Mouse (Mus musculus) kidney, postnatal 4 days (tissue): ENCODE results near the gene Hemk1.
A peak's percentile ranks its signal among the peaks of the same experiment; 100 is the strongest.

ENCODE experiments used
- DNase-seq, 2 experiments: peaks; one replicate each; pipeline ENCODE4 v3.0.0; 2021; ENCODE audit warnings: mixed read lengths in 2 of 2

The Hemk1 gene

DNA sequence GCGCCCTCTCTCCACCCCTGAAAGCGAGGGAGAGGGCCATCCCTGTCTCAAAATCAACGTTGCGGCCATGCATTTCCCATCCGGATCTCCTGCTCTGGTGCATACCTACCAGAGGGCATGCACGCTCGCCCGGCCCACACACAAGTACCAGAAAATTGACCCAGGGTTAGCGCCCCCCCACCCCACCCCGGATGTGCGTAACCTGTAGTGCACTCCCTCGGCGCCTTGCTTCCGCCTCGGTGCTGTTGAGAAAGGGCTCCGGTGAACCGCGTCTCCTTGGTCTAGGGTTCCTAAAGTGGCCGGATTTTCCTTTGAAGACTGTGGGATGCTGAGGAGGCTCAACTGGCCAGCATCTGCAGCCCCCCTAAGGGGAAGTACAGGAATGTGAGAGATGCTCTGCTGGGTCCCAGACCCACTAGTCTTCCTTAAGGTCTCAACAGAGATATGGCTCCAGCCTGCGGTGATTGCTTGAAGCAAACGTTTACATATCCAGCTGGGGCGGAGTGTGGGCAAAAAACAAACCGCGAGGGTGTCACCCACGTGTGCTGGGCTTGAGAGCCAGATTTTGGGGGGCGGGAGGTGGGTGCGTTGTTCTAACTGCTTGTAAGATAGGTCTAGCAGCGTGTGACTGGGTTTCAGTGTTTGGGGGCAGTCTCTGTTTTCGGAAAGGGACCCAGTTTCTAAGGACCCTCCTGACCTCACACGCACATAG lies at the start of gene Hemk1:
TSS of gene Hemk1 (minus strand) at position 179 of the 712 bp plus-strand sequence.
- DNase-seq, result peak; percentile 83 to 89

DNA sequence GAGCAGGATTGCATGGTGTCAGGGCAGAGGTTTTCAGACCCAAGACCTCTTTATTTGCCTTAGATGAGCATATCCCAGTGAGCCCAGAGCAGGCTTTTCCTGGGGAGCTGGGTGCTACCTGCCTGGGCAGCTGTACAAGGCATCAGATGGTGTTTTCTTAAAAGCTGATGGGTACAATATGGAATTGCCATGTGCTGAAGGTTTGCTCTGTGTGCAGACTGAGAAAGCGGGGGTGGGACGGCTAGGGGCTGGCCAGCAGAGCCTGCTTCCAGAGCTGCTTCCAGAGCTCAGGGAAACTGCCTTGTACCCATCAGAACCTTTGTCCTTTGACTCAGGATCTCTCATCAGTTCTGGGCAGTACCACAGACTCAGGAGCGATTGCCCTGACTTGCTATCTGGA lies 49.6 kb upstream of the Hemk1 start:
- DNase-seq, result no peak

DNA sequence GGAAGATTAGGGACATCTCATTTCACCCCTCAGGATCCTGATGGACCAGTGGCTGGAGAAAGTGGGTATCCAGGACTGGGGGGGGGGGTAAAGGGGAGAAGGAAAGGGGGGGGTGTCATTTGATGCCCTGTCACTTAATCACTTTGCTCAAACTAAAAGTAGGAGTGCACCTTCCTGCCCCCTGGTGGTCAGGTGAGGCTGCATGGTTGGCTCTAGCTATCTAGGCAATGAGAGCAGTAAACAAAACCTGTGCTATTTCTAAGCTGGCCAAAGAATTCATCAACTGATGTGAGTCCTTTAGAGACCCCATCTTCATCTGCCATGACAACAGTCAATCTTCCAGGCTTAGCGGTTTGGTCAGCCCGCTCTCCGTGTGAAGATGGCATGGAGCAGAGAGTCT lies 48.6 kb upstream of the Hemk1 start:
- DNase-seq, result peak; percentile 69 to 74

DNA sequence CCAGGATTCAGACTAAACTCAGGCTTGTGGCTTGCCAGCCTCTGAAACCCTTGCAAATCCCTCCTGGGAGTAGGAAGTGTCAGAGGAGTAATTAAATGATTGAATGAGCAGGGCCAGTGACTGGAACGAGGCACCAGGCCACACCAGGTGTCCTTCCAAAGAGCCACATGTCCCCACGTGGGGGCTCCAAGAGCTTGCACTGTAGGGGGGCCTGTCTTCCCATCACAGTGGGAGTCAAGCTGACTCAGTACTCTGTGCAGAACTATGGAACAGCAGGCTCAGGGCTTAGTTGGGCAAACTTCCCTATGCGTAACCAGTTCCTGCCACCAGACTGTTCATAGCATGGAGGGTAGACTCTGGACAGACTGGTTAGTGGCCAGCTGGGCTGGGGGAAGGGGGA lies 46.2 kb upstream of the Hemk1 start:
- DNase-seq, result peak; percentile 30 to 50

DNA sequence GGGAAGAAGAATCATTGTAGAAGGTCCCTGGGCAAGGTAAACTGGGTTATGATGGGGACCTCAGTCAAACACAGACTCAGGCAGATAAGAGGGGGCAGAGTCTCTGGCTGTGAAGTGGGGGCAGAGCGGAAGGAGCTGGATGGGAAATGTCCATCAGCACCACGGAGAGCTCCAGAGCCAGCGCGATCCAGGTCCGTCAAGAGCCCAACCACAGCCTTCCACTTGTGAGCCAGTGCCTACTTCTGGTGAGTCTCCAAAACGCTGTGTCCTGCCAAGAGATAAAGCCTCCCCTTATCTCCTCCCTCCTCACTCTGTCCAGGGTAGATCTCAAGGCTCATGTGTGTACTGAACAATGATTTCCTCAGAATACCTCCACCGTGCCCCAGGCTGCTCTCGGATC lies 43.6 kb upstream of the Hemk1 start:
- DNase-seq, result peak; percentile 83 to 84

DNA sequence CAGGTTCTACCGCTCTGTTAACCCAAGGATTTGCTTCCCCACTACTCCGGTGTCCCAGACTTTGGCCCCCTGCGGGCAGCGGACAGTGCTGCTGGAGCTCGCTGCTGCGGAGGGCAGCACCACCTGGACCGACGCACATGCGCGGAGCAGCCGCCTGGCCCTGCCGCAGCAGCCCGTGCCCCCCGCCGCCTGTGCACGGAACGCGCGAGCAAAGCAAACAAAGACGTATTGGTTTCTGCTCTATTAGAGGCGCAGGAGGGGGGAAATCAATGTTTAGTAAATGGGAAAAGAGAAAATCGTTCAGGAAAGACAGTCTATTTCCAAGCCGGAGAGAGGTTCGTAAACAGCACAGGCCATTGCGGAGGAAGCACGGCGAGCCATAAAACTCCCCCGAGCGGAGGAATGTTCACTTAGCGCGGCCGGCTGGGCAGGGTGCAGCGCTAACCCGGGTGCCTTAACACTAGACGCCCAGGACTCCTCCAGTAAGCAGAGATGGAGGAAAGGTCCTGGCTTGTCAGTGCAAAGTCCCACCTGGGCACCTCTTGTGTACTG lies 39.9 kb upstream of the Hemk1 start:
- DNase-seq, result peak; percentile 63 to 77

DNA sequence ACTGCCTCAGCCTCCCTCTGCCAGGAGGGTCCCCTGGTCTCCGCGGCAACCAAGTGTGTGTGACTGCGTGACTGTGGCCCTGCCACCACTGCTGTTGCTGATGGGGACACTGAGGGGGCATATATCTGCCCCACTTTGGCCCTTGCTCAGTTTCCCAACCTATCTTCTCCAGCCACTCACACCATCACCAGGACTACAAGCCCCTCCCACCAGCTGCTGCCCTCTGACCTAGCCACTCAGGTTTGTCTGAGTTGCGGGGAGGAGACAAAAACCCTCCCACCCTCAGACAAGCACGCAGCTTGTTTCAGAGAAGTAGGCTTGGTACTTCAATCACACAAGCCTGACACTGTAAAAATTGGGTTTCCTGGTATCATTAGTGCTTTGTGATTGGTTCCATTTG lies 37.3 kb upstream of the Hemk1 start:
- DNase-seq, result no peak

DNA sequence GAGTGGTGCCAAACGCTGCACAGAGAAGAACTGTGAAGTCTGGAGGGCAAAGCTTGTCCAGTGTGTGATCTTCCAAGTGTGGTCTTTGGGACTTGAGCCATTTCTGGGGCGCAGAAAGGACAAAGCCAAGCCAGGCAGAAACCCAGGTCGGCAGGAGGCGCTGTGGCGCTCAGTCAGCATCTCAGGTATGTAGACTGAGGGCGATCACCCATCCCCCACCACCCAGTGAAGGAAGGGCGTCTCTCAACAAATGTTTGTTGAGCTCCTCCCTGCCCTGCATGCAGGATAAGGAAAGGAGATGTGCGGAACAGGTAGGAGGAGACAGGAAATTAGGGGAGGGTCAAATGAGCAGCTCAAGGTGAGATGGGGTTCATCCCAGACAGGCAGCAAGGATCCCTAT lies 36.5 kb upstream of the Hemk1 start:
- DNase-seq, result peak; percentile 76 to 82

DNA sequence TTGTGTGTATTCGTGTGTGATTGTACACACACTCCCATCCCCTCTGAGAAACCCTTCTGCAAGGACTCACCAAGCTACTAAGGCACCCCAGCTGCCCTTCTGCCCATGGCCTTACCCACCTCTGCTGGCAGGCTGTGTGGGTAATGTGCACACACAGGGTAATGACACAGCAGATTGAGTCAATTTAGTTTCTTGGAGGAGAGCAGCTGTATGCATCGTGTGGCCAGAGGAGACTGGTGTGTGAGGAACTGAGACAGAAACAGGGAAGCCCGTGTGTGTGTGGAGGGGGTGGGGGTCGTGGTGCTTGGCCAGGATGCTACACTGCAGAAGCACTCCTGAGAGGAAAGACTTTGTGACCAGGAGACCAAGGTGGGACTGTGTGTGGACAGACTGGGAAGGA lies 34.3 kb upstream of the Hemk1 start:
- DNase-seq, result no peak

DNA sequence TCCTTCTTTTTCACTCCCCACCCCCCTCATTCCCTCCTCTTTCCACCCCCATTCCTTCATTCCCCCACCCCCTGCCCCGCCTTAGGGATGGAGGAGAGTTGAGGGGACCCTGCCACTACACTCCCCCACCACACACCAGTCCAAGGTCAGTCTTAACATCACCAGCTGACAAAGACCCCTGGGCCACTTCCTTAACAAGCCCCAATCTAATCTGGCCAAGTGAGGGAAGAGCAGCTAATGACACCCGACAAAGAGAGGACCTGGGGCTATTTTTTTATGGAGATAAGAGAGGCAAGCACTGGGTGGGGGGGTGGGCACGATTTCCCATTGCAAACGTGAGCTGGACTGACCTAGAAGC lies 31.9 kb upstream of the Hemk1 start:
- DNase-seq, result no peak

DNA sequence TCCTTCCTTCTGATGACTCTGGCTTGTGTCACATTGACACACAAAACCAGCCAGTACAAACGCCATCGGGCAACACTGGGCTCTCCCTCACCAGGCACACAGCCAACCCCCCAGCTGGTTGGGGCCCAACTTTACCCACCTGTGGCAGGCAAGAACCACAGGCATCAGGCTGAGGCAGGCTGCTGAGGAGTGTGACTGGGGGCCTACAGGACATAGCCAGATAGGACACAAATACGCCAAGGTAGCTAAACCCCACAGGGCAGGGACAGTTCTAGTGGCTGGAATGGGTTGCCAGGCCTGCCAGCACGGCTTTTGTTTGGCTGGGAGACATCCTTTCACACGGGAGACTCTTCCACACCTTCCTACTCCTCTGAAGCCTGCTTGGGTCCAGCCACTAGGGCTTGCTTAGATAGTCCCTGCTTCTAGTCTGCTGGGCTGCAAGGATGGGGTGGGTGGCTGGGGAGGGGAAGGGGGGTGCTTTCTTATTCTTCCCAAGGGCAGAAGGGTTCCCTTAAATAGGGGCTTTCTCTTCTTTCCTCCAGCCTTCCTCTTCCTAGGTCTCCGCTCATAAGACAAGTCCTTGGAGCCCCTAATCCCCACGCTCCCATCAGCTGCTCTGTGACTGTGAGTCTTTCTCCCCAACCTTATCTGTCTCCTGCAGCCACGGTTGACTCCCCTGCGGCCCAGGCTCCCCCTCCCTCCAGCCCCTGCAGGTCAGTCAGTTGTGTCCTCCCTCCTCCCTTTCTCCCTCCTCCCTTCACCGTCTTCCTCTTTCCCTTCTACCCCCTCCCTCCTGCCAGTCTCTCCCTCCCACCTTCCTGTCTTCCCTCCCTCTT lies 31.3 kb upstream of the Hemk1 start:
- DNase-seq, result peak; percentile 30 to 35

DNA sequence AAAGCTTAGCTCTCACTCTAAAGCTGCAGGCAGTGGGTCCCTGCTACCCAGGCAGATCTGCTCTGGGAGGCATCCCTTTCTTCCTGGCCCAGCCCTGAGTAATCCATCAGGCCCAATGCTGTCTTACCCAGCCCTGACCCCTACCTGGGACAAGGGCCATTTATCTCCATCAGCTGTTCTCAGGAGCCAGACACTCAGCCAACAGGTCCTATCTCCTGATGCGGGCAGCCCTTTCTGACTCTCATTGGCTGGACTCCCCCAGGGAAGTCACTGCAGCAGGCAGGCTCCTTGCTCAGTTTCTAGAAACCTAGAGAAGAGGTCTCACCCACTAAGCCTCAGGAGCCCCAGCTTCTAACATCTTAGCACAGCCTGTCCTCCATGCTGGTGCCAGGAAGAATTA lies 30.2 kb upstream of the Hemk1 start:
- no peak for DNase-seq

DNA sequence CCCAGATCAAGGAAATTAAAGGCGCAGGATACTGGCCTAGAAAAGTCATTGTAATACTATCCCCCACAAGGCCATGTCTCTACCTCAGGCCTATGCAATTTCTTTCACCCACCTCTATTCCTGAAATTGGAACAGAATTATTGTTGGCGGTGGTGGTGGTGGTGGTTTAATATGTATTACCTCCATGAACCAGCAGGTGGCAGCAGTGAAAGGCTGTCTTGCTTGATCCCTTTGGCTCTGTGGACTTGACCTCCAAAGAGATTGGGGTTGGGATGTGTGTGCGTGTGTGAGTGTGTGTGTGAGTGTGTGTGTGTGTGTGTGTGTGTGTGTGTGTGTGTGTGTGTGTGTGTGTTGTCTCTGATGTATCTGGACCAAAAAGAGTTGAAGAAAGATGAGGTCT lies 28.5 kb upstream of the Hemk1 start:
- peak; percentile 62 to 73 for DNase-seq

DNA sequence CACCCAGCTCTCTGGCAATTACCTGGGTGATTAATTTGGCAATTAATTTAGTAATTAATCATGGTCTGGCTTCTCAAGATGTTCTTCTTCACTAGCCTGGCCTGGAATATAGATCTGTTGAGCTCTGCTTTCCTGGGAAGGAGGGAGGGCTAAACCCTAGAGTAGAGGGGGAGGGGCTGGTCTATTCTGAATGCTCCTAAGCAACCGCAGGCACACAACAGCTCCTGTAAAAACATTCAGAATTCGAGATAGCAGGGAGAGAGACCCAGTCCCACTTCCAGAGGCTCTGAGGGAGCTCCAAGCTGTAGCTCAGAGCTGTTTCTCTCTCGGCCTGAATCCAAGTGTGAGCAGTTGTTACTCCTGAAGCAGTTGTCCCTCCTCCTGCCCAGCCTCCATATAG lies 22.8 kb upstream of the Hemk1 start:
- DNase-seq, result no peak

DNA sequence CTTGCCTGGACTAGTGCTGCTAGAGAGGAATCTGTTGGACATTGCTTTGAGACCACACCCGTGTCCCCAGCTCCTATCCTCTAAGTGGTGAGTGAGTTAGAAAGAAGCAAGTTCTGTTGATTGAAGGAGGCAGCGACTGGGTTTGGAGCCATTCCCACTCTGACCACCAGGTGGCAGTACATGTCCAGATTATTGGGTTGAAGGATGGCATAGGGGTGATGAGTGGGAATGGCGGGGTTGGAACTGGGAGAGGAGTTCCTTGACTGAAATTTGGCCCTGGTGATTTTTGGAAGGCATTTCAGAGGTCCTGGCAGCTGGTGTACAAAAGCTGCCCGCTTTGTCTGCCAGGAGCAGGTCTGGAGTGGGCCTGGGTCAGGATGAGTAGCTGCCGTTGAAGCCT lies 19.5 kb upstream of the Hemk1 start:
- DNase-seq, result peak; percentile 89 to 91

DNA sequence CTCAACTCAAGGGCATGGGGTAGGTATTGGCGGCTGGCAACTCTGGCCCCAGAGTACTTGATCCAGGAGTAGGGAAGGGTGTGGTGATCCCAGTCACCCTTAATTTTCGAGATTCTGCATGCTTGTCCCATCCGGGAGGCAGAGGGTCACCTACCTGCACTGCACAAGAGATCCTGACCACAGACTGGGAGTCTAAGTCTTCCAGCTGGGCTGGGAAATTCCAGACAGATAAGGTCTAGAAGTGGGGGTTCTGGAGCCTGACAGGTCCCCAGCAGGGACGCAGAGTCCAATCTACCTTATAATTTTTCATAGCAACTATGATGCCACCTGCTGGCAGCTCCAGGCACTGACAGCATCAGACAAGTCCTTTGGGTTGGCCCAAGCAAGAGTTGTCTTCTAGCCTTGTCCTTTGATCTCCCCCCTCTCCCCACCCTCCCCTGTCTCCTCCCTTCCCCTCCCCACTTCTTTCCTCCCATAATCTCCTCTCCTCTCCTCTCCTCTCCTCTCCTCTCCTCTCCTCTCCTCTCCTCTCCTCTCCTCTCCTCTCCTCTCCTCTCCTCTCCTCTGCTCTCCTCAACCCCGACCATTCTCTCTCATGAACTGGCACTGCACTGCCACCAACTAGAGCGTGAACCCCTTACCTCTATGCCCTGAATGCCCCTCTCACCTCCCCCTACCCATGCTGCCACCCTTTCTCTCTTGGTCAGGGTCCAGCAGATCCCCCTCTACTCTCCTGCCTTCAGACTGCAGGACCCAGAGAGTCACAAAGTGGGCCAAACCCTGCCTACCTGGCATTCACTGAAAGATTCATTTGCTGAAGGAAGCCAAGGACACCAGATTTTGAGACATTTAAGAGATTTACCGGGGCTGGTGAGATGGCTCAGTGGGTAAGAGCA lies 18.0 kb upstream of the Hemk1 start:
- DNase-seq, result peak; percentile 82 to 83

DNA sequence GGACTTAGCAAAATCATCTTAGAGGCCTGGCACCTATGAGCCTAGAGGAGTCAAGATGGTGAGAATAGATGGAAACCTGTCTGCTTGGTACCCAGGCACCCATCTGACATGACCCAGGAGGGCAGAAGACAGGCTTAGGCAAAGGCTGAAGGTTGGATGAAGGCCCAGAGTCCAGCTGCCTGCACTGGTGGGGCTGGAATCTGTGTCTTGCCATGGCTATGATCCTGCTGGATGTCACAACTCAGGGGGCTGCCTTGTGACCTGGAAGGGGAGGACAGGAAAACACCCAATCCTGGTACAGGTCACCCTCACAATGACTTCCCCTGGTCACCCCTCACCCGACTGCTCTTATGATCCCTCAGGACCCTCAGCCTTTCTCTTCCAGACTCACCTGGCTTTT lies 16.7 kb upstream of the Hemk1 start:
- no peak for DNase-seq

DNA sequence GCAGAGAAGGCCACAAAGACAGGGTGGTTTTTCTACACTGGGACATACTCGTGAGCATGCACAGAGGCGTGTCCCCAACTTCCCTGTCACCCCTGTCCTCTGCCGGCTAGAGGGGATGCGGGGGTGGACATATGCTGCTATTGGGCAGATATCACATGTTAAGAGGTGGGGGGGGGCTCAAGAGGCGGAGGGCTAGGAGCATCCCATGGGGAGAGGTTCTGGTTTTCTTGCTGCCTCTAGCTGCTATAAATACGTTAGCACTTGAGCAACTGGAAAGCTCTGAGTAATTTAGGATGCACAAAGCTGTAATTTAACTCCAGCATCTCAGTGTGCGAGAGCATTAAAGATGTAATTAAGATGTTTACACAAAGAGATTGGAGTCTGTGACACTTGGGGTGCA lies 11.2 kb upstream of the Hemk1 start:
- DNase-seq, result no peak

DNA sequence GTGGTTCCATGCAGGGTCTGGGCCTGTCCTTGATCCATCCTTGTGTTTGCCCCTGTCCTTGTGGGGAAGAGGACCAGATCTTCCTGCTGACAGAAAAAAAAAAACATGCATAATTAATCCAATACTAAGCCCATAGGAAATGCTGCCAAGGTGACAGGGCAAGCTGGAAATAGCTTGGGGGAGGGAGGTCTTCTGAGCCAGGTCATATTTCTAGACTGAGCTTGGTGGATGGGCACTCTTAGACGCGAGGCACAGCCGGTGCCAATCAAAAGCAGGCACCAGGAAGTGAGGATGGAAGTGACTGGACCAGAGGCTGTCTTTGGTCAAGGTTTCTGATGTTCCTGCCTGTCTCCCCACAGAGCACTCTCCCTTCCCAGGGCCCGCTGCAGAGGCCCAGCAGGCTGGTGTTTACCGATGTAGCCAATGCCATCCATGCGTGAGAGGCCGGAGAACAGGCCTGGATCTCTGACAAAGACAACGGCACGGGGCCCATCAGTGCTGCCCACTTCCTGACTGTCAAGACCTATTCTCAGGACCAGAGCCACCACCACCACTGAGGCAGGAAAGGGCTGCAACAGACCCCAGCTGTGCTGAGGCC lies 9.5 kb upstream of the Hemk1 start:
- DNase-seq, result no peak

DNA sequence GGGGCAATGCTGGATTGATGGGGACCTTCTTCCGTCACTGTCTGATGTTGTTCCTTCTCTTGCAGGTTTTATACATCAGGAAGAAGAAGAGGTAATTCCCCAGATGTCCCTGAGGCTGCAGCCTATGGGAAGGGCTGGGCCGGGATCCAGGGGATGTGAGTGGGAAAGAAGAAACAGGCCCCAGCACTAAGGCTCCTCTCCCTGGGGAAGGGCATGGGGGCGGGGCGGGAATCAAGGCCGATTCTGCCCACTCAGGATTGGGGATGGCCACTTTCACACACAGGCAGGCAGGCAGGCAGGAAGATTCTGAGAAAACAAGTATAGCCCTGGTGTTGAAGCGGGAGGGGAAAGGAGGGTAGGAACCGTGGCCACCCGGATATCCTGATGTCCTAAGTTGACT lies 7.9 kb upstream of the Hemk1 start:
- no peak for DNase-seq

DNA sequence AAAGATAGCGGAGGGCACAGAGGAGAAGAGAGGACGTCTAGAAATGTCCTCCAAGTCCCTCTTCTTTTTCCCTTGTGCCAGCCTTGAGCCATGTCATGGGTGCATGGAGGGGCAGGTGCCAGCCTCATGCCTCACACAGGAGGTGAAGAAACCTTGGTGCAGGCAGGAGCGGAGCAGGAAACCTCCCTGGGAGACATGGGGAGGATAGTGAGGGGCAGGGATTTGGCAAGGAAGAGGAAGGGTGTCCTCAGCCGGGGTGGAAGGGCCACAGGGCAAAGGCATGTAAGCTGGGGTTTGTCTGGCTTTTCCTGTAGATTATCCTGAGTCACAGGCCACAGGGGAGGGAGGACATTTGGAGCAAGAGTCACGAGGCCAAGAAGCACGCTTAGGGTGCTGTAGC lies 5.9 kb upstream of the Hemk1 start:
- DNase-seq, result no peak

DNA sequence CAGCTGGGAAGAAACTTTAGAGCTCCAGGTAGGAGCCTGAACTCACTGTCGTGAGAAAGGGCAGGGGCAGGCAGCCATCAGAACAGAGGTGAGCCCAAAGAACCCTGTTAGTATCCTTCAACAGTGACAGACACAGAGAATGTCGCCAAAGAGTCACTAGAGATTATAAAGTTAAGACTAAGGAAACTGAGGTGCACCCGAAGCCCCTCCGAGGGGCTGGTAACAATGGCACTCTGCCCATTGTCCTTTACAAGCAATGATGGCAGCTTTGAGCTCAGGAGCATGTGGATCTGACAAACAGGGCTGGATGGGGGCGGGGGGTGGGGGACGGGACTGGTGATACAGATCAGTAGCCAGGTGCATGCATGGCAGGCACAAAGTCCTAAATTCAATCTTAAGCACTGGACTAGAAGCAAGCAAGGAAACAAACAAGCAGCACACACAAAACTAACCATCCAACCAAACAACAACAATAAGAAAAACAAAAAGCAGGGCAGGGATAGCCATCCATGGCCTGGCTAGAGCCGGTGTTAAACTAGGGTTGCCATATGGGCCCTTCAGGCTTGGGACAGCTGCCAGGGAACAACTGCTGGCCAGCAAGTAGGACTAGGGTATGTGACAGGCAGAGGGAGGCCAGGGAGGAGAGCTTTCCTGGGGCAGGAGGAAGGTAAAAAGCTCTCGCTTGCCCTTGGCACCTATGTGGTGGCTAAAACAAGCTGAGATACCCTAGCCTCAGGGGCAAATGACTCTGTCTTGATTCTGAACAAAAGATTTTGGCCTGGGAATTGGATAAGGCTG lies 5.2 kb upstream of the Hemk1 start:
- DNase-seq, result peak in 1 of 2 experiments; percentile 32
